Mouse (Mus musculus): ENCODE results near the gene Clint1.

DNA sequence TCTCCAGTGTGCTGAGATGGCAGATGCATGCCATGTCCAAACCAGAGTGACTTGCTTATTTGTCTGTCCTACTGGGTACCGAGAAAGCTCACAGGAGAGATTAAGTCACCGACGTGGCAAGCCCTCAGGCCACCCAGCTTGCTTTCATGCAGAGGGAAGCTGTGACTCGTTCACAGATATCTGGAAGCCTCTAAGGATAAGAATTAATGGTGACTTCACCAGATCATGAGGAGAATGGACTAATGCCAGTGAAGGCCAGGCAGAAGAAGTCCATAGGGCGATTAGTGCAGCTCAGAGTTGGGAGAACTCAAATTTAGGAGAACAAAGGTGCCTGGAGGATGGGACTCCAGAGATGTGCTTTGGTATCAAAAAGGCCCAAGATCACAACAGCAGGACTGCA lies 75.6 kb downstream of the Clint1 start:
- TF ChIP-seq EP300 (IDR thresholded peaks at IDR 0.05; ENCODE audit: low read depth) (no peak), CTCF (IDR thresholded peaks at IDR 0.05; ENCODE audit: low read depth) (no peak)

Measured in heart, postnatal 0 days (tissue).